Mouse (Mus musculus) heart, adult 2 months (tissue): ENCODE results near the gene Adamts12. TPM values are rescaled to one million over a fixed set of nuclear protein-coding genes. Genes with fewer than 3 reads are reported as not detected.

Experiments used
- DNase-seq, 2 experiments: peaks; one replicate each; pipeline ENCODE4 v3.0.0; 2021
- H3K27ac ChIP-seq: fragments of 200-600 bp; 2 replicates; pipeline ENCODE4 v1.8.1; 2022
- H3K27me3 ChIP-seq: fragments of 200-500 bp; 2 replicates; pipeline ENCODE4 v1.6.1; 2012; ENCODE audit warnings: mild to moderate bottlenecking, low read length, inconsistent platforms, mixed read lengths; ENCODE audit not compliant: control insufficient read depth, insufficient read depth
- H3K36me3 ChIP-seq: fragments of 200-500 bp; 2 replicates; pipeline ENCODE4 v1.6.1; 2012; ENCODE audit warnings: low read length, inconsistent platforms; ENCODE audit not compliant: control insufficient read depth, insufficient read depth
- H3K4me1 ChIP-seq: fragments of 200-500 bp; 2 replicates; pipeline ENCODE4 v1.6.1; 2011; ENCODE audit warnings: low read length; ENCODE audit not compliant: control insufficient read depth, insufficient read depth
- H3K4me3 ChIP-seq: fragments of 200-600 bp; 2 replicates; pipeline ENCODE4 v1.8.1; 2022
- H3K79me2 ChIP-seq: fragments of 200-500 bp; replicated peaks from 2 replicates; pipeline ENCODE4 v1.6.1; 2012; ENCODE audit warnings: mild to moderate bottlenecking, inconsistent platforms, low read length, moderate library complexity, mixed read lengths; ENCODE audit not compliant: control insufficient read depth, insufficient read depth
- H3K9ac ChIP-seq: fragments of 200-500 bp; 2 replicates; pipeline ENCODE4 v1.6.1; 2012; ENCODE audit warnings: low read depth, mild to moderate bottlenecking, control low read depth, inconsistent platforms, low read length, mixed read lengths
- CTCF ChIP-seq: fragments of 200-600 bp; IDR thresholded peaks from 2 replicates; pipeline ENCODE4 v1.8.1; 2022; ENCODE audit warnings: antibody characterized with exemption, mild to moderate bottlenecking, moderate library complexity
- EP300 ChIP-seq: fragments of 200-500 bp; IDR thresholded peaks from 2 replicates; pipeline ENCODE4 v1.6.1; 2011; ENCODE audit warnings: low read depth, low read length, control low read depth; ENCODE audit not compliant: insufficient read depth
- POLR2A ChIP-seq: fragments of 200-500 bp; IDR thresholded peaks from 2 replicates; pipeline ENCODE4 v1.6.1; 2011; ENCODE audit warnings: mild to moderate bottlenecking, low read depth, low read length, control low read depth; ENCODE audit not compliant: insufficient read depth
- WGBS: fragments of 180-500 bp; shearing (Covaris S2); methylation state at CpG from one replicate; pipeline ENCODE4 v1.1.7; 2018; 5-methylcytosine and 5-hydroxymethylcytosine counted together
- intact Hi-C: fragments of 180-260 bp; cut with DNase I; formaldehyde crosslinking; loops from one replicate; pipeline ENCODE4 v1.15.1; 2025
- polyA plus RNA-seq: library from polyadenylated mRNA; depleted of rRNA; stranded (reverse); fragments of >200 nt; gene quantifications from 2 replicates; pipeline ENCODE4 v1.2.3, GENCODE M21; 2012
- total RNA-seq, 2 experiments: library from RNA; stranded (reverse); gene quantifications; 2 replicates each; pipeline ENCODE4 v1.2.3; 2021

Adamts12 gene
- total and polyA plus RNA-seq, 3 experiments: 0.64 to 2.7 (median 1.3) TPM

DNA sequence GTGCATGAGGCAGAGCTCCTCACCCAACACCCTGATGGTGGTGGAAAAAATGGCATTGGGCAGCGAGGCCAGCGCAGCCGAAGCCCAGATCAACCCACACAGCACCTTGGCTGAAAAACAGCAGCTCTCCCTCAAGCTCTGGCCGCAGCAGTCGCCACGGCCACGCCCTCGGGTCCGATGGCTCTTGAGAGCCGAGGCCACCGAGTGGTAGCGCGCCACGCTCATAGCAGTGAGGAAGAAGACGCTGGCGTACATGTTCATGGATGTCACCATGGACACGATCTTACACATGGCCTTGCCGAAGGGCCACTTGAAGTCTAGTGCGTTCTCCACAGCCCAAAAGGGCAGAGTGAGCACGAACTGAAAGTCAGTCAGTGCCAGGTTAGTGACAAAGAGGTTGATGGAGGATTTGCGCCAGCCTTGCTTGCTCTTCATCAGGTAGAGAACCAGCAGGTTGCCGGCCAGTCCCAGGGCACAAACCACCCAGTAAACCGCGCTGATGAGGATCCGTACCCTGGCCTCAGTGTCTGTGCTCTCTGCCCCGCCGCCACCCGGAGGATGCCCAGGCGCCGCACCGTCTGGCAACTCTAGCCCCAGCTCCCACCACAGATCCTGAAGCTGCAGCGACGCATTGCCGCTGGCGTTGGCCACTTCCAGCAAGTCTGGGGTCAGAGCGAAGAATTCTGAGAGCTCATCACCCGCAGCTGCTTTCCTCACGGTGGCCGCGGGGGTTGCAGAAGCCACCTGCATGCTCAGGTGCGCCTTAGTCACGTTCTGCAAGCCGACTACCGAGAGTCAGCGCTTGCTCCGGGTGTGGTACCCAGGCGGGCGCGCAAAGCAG is 27.8 kb upstream of the Adamts12 start:
- TF ChIP-seq POLR2A (no peak), CTCF (no peak)
- intact Hi-C loops: loop anchor here (10.0 kb wide), 1 partner anchor 208 kb away; no protein-coding TSS in a partner anchor
- no peaks in the 10 kb centered on the region for H3K36me3 ChIP-seq
- no peak overlapping the region for H3K9ac ChIP-seq
- H3K4me1 ChIP-seq: no peaks in the 10 kb centered on the region; the same call in 1 of the 2 replicates
- H3K79me2 ChIP-seq: no peaks in the 10 kb centered on the region
- H3K27me3 ChIP-seq: peaks cover 6% of the 10 kb centered on the region; the same call in 1 of the 2 replicates
- 2% methylated on average over 49 of the region's 49 CpGs for WGBS
- H3K27ac ChIP-seq: no peak overlapping the region
- peak; percentile 9 to 25 for DNase-seq
- peak overlapping the region; percentile 26 for H3K4me3 ChIP-seq

DNA sequence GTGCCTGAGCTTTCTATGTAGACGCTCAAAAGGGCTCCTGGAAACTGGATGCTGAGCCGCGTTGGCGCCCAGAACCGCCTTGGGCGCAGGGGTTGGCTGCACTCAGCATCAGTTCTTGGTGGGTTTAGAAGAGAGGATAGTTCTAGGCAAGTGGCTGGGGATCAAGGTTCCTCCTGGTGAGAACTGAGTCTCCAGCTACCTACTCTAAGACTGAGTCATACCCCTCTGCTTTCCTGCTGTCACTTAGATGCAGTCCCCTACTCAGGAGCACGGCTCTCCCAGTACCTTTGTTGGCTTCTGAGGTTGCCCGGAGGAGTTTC is 27.3 kb upstream of the Adamts12 start:
- WGBS: 7% methylated on average over 8 of the region's 8 CpGs
- H3K4me3 ChIP-seq: no peak overlapping the region
- H3K27me3 ChIP-seq: peaks cover 6% of the 10 kb centered on the region; the same call in 1 of the 2 replicates
- DNase-seq: no peak
- no peak overlapping the region for H3K27ac ChIP-seq
- TF ChIP-seq EP300 (no peak), CTCF (no peak), POLR2A (no peak)
- H3K4me1 ChIP-seq: no peaks in the 10 kb centered on the region; the same call in 1 of the 2 replicates
- H3K36me3 ChIP-seq: no peaks in the 10 kb centered on the region
- no peak overlapping the region for H3K9ac ChIP-seq
- no peaks in the 10 kb centered on the region for H3K79me2 ChIP-seq
- intact Hi-C loops: loop anchor here (10.0 kb wide), 1 partner anchor 207 kb away; no protein-coding TSS in a partner anchor

DNA sequence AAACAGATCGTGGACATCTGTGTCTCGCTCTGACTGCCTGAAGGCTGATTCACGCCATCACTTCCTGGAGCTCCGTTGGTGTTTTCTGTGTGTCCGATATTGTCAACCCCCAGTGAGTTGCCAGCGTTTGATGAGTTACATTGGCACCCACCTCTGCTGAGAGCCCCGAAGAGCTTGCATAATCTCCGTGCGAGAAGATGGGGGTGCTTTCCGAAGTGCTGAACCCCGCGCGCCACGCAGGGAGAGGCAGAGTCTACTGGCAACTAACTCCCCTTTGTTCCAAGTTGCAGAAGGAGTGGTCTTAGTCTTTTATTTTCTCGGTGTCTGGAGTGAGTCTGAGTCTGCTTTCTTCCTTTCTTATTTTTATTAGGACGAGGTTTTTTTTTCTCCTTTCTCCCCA is 26.9 kb upstream of the Adamts12 start, which contains the start of gene Rxfp3:
Gene Rxfp3, minus strand, starts transcription at position 281 of the 400 bp plus-strand sequence.
- no peaks in the 10 kb centered on the region; the same call in 1 of the 2 replicates for H3K4me1 ChIP-seq
- H3K9ac ChIP-seq: no peak within 1 kb of the TSS
- H3K27me3 ChIP-seq: peaks cover 6% of the 10 kb centered on the region; the same call in 1 of the 2 replicates
- peak within 1 kb of the TSS; percentile 26 for H3K4me3 ChIP-seq
- TF ChIP-seq CTCF: no peak
- H3K79me2 ChIP-seq: no peaks in the 10 kb centered on the region
- intact Hi-C loops: loop anchor here (1.0 to 10.0 kb wide), 2 partner anchors 207 to 283 kb away; no protein-coding TSS in a partner anchor
- H3K27ac ChIP-seq: no peak within 1 kb of the TSS
- peak in 1 of 2 experiments; percentile 20 for DNase-seq
- 5% methylated on average over 16 of the region's 16 CpGs for WGBS
- H3K36me3 ChIP-seq: no peaks in the 10 kb centered on the region

DNA sequence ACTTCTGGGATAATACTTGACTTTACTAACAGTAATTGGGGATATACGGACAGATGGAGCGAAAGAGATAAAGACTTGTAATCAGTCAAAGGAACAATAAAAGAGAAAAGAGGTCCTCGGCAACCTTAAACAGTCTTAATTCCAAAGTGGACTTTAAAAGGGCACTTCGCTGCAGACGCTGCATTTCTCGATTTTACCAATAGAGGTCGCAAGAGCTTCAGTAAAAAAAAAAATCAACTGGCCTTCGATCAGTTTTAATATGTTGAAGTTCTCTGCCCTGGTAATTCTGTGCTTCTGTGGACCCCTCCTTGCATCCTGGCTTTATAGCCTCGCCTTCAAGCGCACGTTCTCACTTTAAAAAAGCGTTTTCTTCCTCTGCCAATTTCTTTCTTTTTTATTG is 26.1 kb upstream of the Adamts12 start:
- 1% methylated on average over 12 of the region's 12 CpGs for WGBS
- H3K79me2 ChIP-seq: no peaks in the 10 kb centered on the region
- peaks cover 6% of the 10 kb centered on the region; the same call in 1 of the 2 replicates for H3K27me3 ChIP-seq
- H3K9ac ChIP-seq: no peak overlapping the region
- no peaks in the 10 kb centered on the region; the same call in 1 of the 2 replicates for H3K4me1 ChIP-seq
- intact Hi-C loops: loop anchor here (1.0 to 10.0 kb wide), 2 partner anchors 206 to 282 kb away; no protein-coding TSS in a partner anchor
- peak in 1 of 2 experiments; percentile 31 for DNase-seq
- H3K4me3 ChIP-seq: no peak overlapping the region
- no peak overlapping the region for H3K27ac ChIP-seq
- TF ChIP-seq POLR2A (no peak), CTCF (no peak; the same call in 1 of the 2 replicates)
- no peaks in the 10 kb centered on the region for H3K36me3 ChIP-seq

DNA sequence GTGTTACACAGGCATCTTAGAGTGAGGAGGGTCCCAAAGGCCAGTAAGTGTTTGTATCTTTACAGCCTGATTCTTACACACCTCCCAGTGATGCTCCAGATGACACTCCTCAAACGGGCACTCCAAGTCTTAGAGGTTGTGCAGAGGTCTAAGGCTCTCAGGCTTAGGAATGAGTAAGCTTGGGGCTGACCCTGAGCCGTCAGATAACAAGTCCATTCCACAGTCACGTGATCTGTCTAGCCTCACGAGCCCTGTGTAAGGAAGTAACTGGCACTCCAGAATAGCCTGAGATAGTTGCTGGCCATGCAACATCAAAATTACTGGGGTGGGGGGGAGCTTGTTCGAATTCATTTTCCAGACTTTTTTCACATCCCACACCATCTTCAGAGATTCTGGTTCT is 24.5 kb upstream of the Adamts12 start:
- no peaks in the 10 kb centered on the region; the same call in 1 of the 2 replicates for H3K4me1 ChIP-seq
- intact Hi-C loops: no loop called here
- H3K79me2 ChIP-seq: no peaks in the 10 kb centered on the region
- DNase-seq: no peak
- H3K36me3 ChIP-seq: no peaks in the 10 kb centered on the region
- TF ChIP-seq CTCF (no peak), POLR2A (no peak), EP300 (no peak)
- H3K27me3 ChIP-seq: peaks cover 6% of the 10 kb centered on the region; the same call in 1 of the 2 replicates
- WGBS: 21% methylated on average over 5 of the region's 5 CpGs
- no peak overlapping the region for H3K27ac ChIP-seq
- H3K4me3 ChIP-seq: no peak overlapping the region
- H3K9ac ChIP-seq: no peak overlapping the region

DNA sequence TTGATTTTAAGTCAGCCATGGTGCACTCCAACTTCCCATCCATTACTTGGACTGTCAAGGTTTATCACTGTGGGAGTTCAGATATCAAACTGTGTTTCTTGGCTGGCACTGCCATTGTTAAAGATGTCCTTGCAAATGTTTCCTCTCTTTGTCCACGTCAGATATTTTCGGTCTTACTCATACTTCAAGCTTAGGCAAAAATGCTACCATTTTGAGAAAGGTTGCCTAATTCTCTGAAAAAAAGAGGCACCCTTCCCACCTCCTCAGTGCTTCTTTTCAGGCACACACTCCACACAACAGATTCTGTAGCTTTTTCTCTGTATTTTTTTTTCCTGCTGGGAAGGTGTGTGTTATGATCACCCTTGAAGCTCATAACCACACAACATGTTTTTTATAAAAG is 23.4 kb upstream of the Adamts12 start:
- Histone ChIP-seq H3K27me3 (0 out of 2 replicates have a peak, but pooled peaks cover 4% of the 10 kb centered on the region), H3K27ac (no peak overlapping the region), H3K4me1 (no peaks in the 10 kb centered on the region; the same call in 1 of the 2 replicates), H3K79me2 (no peaks in the 10 kb centered on the region), H3K9ac (no peak overlapping the region), H3K36me3 (no peaks in the 10 kb centered on the region), H3K4me3 (no peak overlapping the region)
- WGBS: 66% methylated on average over 2 of the region's 2 CpGs
- intact Hi-C loops: loop anchor here (1.0 kb wide), 1 partner anchor 339 kb away; no protein-coding TSS in a partner anchor
- DNase-seq: no peak
- no peak for TF ChIP-seq EP300
- no peak for TF ChIP-seq POLR2A
- no peak for TF ChIP-seq CTCF
